ENCODE assay signal across 18 mouse cellular contexts in genomic region chr8:111594044-111594840, GRCm38 (mm10). TPM values are rescaled to one million over a fixed set of nuclear protein-coding genes. Genes with fewer than 3 reads are reported as not detected.
DNase-seq lines count a peak whose midpoint lies in the region; ATAC-seq and TF ChIP-seq lines count a peak whose summit lies in the region.
"Had no signal": no experiment of that assay in that cellular context is flagged by ENCODE, and none has a peak within 500 bp of the region (broad histone marks: within the 10 kb centered on the region; RNA-seq: fewer than 3 reads in every experiment).

No protein-coding gene starts in this region.

- peak; percentile 52 for DNase-seq in CD4-positive, CD25-positive, alpha-beta regulatory T cell, adult 2 months (ENCODE audit: low read depth, low spot score)
- DNase-seq in heart, adult 18-20 months, result no peak
- no peak for DNase-seq in spleen, adult 2 months (ENCODE audit: low read depth in 1 of 2, low spot score in 2 of 2)
- DNase-seq in spleen, postnatal 14 days (ENCODE audit: low spot score in 2 of 2), result no peak
- DNase-seq in thymus, postnatal 4 days, result peak; percentile 50
- DNase-seq in frontal cortex, postnatal 14 days (ENCODE audit: low spot score in 2 of 2), result no peak
- DNase-seq: adrenal gland, postnatal 10 days; kidney, postnatal 25 days; layer of hippocampus, postnatal 36 days had no signal

- H3K27me3 ChIP-seq in heart, embryonic 15.5 days, result no peaks in the 10 kb centered on the region
- H3K27me3 ChIP-seq in spleen, adult 2 months (ENCODE audit: control insufficient read depth, insufficient read depth, low read length), result no peaks in the 10 kb centered on the region
- H3K27me3 ChIP-seq: hindbrain, embryonic 13.5 days had no signal

- no peak for ATAC-seq in CD4-positive, CD25-positive, alpha-beta regulatory T cell, adult 4 months
- ATAC-seq in heart, embryonic 15.5 days (replicated peaks; ENCODE audit: insufficient number of reproducible peaks, insufficient read depth, low FRiP score, low read depth), result no peak
- ATAC-seq: intestine, embryonic 16.5 days had no signal

- H3K9ac ChIP-seq in heart, embryonic 15.5 days, result no peak overlapping the region
- H3K9ac ChIP-seq: hindbrain, embryonic 13.5 days; liver, embryonic 14.5 days had no signal

- H3K4me2 ChIP-seq in heart, embryonic 15.5 days, result no peak overlapping the region
- H3K4me2 ChIP-seq: hindbrain, embryonic 13.5 days had no signal

- no peak overlapping the region for H3K4me3 ChIP-seq in heart, embryonic 15.5 days
- H3K4me3 ChIP-seq in spleen, adult 2 months (ENCODE audit: extremely low read depth, insufficient read depth, insufficient read length), result no peak overlapping the region
- H3K4me3 ChIP-seq: hindbrain, embryonic 13.5 days; limb, embryonic 10.5 days had no signal

- peaks cover 63% of the 10 kb centered on the region for H3K4me1 ChIP-seq in heart, embryonic 15.5 days (replicated peaks)
- peaks cover 32% of the 10 kb centered on the region for H3K4me1 ChIP-seq in spleen, adult 2 months (ENCODE audit: control insufficient read depth, insufficient read depth, insufficient read length)

- WGBS in heart, embryonic 15.5 days, result 76% methylated on average over 3 of the region's 3 CpGs
- WGBS in spleen, adult 2 months, result 27% methylated on average over 3 of the region's 3 CpGs

- no peak for TF ChIP-seq POLR2A in spleen, adult 2 months (IDR thresholded peaks at IDR 0.05; ENCODE audit: low read depth, low read length)

- no peaks in the 10 kb centered on the region for H3K9me3 ChIP-seq in heart, embryonic 15.5 days (replicated peaks)
- H3K9me3 ChIP-seq: hindbrain, embryonic 13.5 days; limb, embryonic 10.5 days; megakaryocyte, embryonic 14.5 days had no signal

- H3K36me3 ChIP-seq in heart, embryonic 15.5 days, result no peaks in the 10 kb centered on the region
- no peaks in the 10 kb centered on the region for H3K36me3 ChIP-seq in spleen, adult 2 months (ENCODE audit: control insufficient read depth, insufficient read depth, low read length)
- H3K36me3 ChIP-seq: hindbrain, embryonic 13.5 days had no signal

- H3K27ac ChIP-seq in heart, embryonic 15.5 days, result peak overlapping the region; percentile 85
- peak overlapping the region; percentile 37 for H3K27ac ChIP-seq in spleen, adult 2 months (ENCODE audit: insufficient read depth, low read length)
- H3K27ac ChIP-seq: limb, embryonic 10.5 days; liver, embryonic 14.5 days had no signal

- TF ChIP-seq CTCF in spleen, adult 2 months (IDR thresholded peaks at IDR 0.05; ENCODE audit: extremely low read depth, insufficient read depth, insufficient read length, insufficient replicate concordance), result no peak

RNA-seq across cellular contexts. Expression of gene Ldhd, which starts 35.9 kb away (rescaled TPM):
- polyA plus RNA-seq in CD4-positive, CD25-positive, alpha-beta regulatory T cell, adult 4 months (2017; shearing (Covaris generic)), result 1 to 10 TPM in 1 of 2 experiments, under 1 TPM in 1; 0.98 to 2.0 TPM
- 0.79 and 1.0 TPM in 2 replicates for polyA plus RNA-seq in heart, embryonic 15.5 days (2015; fragmentation: Nextera tagmentation; extraction: Ambion mirVana)
- 10 to 100 TPM; 49.2 to 51.1 TPM for total RNA-seq in heart, adult 18-20 months (2021)
- polyA plus RNA-seq in spleen, adult 2 months (2012; rRNA removed), result 1.2 and 1.8 TPM in 2 replicates
- total RNA-seq: monocyte, adult 5-6 weeks had no signal
- polyA plus RNA-seq: embryonic facial prominence, embryonic 11.5 days had no signal

RNA-seq across cellular contexts. Expression of gene Zfp1, which starts 49.0 kb away (rescaled TPM):
- polyA plus RNA-seq in CD4-positive, CD25-positive, alpha-beta regulatory T cell, adult 4 months (2017; shearing (Covaris generic)), result 10 to 100 TPM; 41.3 to 41.7 TPM
- polyA plus RNA-seq in heart, embryonic 15.5 days (2015; fragmentation: Nextera tagmentation; extraction: Ambion mirVana), result 11.7 and 15.0 TPM in 2 replicates
- 1 to 10 TPM; 6.5 to 7.4 TPM for total RNA-seq in heart, adult 18-20 months (2021)
- polyA plus RNA-seq in spleen, adult 2 months (2012; rRNA removed), result 4.9 and 5.2 TPM in 2 replicates

RNA-seq across cellular contexts. Expression of gene Znrf1, which starts 58.3 kb away (rescaled TPM):
- polyA plus RNA-seq in CD4-positive, CD25-positive, alpha-beta regulatory T cell, adult 4 months (2017; shearing (Covaris generic)), result 10 to 100 TPM; 27.5 to 43.5 TPM
- 21.9 and 31.0 TPM in 2 replicates for polyA plus RNA-seq in heart, embryonic 15.5 days (2015; fragmentation: Nextera tagmentation; extraction: Ambion mirVana)
- total RNA-seq in heart, adult 18-20 months (2021), result 10 to 100 TPM; 52.5 to 66.6 TPM
- polyA plus RNA-seq in spleen, adult 2 months (2012; rRNA removed), result 62.9 and 73.2 TPM in 2 replicates

Comparison
In these comparisons a context has a peak if more than half of its experiments do, and no peak if none do; other contexts are left out.
1. DNase-seq: peak in CD4-positive, CD25-positive, alpha-beta regulatory T cell, adult 2 months (single experiment) and thymus, postnatal 4 days (single experiment); none in heart, adult 18-20 months (0 of 2), spleen, adult 2 months (0 of 2), spleen, postnatal 14 days (0 of 2) and frontal cortex, postnatal 14 days (0 of 2).